Mouse (Mus musculus) CH12.LX (cell line): Measurements from ENCODE around the gene Poc1b.

ENCODE experiments used
- BHLHE40 ChIP-seq: IDR thresholded peaks from 2 replicates; pipeline ENCODE4 v1.6.1; 2011; ENCODE audit warnings: mild to moderate bottlenecking, low read depth, low read length, improper control_type of control experiment
- CHD2 ChIP-seq: IDR thresholded peaks from 2 replicates; pipeline ENCODE4 v1.6.1; 2011; ENCODE audit warnings: low read length, improper control_type of control experiment
- CTCF ChIP-seq, 2 experiments: IDR thresholded peaks in 1 of 2; conservative IDR thresholded peaks in 1 of 2; 2 replicates each; pipeline ENCODE4 v1.5.1; 2011 to 2012; ENCODE audit warnings: low read depth in 2 of 2, low read length in 2 of 2, improper control_type of control experiment in 1 of 2, inconsistent platforms in 1 of 2, mild to moderate bottlenecking in 1 of 2, moderate library complexity in 1 of 2
- EP300 ChIP-seq: IDR thresholded peaks from 2 replicates; pipeline ENCODE4 v1.6.1; 2011; ENCODE audit warnings: low read length, improper control_type of control experiment
- IRF4 ChIP-seq: IDR thresholded peaks from 2 replicates; pipeline ENCODE4 v1.6.1; 2014; ENCODE audit warnings: low read depth, mild to moderate bottlenecking, inconsistent platforms, low read length, improper control_type of control experiment
- MAX ChIP-seq: IDR thresholded peaks from 2 replicates; pipeline ENCODE4 v1.6.1; 2011; ENCODE audit warnings: low read length, improper control_type of control experiment
- MEF2A ChIP-seq: IDR thresholded peaks from 2 replicates; pipeline ENCODE4 v1.6.1; 2014; ENCODE audit warnings: low read depth, mild to moderate bottlenecking, inconsistent platforms, low read length, improper control_type of control experiment, borderline replicate concordance
- NRF1 ChIP-seq: IDR thresholded peaks from 2 replicates; pipeline ENCODE4 v1.6.1; 2014; ENCODE audit warnings: low read depth, mild to moderate bottlenecking, inconsistent platforms, low read length, improper control_type of control experiment, moderate library complexity
- PAX5 ChIP-seq: IDR thresholded peaks from 2 replicates; pipeline ENCODE4 v1.6.1; 2012; ENCODE audit warnings: low read length, inconsistent platforms, mixed read lengths
- POLR2A ChIP-seq: IDR thresholded peaks from 2 replicates; pipeline ENCODE4 v1.6.1; 2011; ENCODE audit warnings: low read depth, mild to moderate bottlenecking, improper control_type of control experiment, low read length
- POLR2AphosphoS2 ChIP-seq: IDR thresholded peaks from 2 replicates; pipeline ENCODE4 v1.6.1; 2011; ENCODE audit warnings: low read depth, low read length, improper control_type of control experiment
- TBP ChIP-seq: conservative IDR thresholded peaks from 2 replicates; pipeline ENCODE4 v1.6.1; 2011; ENCODE audit warnings: low read depth, low read length, improper control_type of control experiment
- TCF12 ChIP-seq: IDR thresholded peaks from 2 replicates; pipeline ENCODE4 v1.6.1; 2014; ENCODE audit warnings: low read depth, mild to moderate bottlenecking, inconsistent platforms, low read length, improper control_type of control experiment
- ZNF384 ChIP-seq: IDR thresholded peaks from 2 replicates; pipeline ENCODE4 v1.6.1; 2012; ENCODE audit warnings: low read depth, low read length, improper control_type of control experiment, inconsistent platforms

- no peak for TF ChIP-seq CTCF (conservative IDR thresholded peaks at IDR 0.05 in 1 of 2, IDR thresholded peaks at IDR 0.05 in 1 of 2; ENCODE audit: low read depth in 2 of 2, low read length in 2 of 2)
- no peak for TF ChIP-seq MAX
- TF ChIP-seq POLR2AphosphoS2, result no peak
- no peak for TF ChIP-seq MEF2A
- TF ChIP-seq TCF12, result no peak
- TF ChIP-seq POLR2A, result no peak
- TF ChIP-seq BHLHE40, result 0 out of 2 replicates have a peak, but pooled peaks have one; percentile 16
- no peak for TF ChIP-seq CHD2
- TF ChIP-seq ZNF384, result no peak
- no peak for TF ChIP-seq IRF4
- no peak for TF ChIP-seq EP300
- no peak for TF ChIP-seq NRF1
- no peak for TF ChIP-seq TBP
- no peak for TF ChIP-seq PAX5
These were observed 140.1 kb downstream of the Poc1b start for GRCm38 (mm10) chr10:99246797-99247508.
